Mouse (Mus musculus) CD4-positive naive resting alpha-beta T cell, adult 57 days (primary cell): Measurements from ENCODE around the gene Fbxo21. TPM values are rescaled to one million over a fixed set of nuclear protein-coding genes. Genes with fewer than 3 reads are reported as not detected.

ENCODE experiments used
- total RNA-seq: library from RNA; stranded (reverse); gene quantifications from one replicate; pipeline ENCODE4 v1.2.4, GENCODE M21; 2023

The Fbxo21 gene
- total RNA-seq, result 26.8 TPM

DNA sequence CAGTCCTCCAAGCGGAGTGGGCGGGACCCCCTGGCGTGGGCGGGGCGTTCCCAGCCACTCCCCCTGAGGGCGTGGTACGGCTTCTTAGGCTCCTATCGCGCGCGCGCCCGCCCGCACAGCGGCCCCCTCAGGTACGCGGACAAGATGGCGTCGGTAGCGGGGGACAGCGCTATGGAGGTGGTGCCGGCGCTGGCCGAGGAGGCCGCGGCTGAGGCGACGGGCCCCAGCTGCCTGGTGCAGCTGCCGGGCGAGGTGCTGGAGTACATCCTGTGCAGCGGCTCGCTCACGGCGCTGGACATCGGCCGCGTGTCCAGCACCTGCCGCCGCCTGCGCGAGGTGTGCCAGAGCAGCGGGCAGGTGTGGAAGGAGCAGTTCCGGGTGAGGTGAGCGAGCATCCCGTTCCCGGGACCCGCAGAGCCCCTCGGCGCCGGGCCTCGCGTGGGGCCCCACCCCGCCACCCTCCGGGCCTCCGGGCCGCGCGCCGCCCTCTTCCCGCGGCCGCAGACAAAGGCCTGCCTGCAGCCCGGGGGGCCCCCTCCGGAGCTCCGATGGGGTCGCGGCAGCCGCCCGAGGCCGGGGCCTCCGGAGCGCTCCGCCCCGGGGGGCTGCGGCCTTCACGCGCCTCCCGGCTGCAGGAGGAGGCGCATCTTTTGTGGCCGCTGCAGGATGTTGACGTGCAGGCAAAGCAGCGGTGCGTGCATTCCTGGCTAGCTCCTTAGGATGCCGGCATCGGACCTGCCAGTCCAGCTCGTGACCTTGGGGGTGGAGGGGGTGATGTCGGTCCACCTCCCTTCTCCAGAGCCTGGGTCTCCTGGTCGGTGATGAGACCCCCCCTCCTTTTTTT lies at the start of gene Fbxo21:
Gene Fbxo21, plus strand, starts transcription at position 74 of the 844 bp plus-strand sequence.

DNA sequence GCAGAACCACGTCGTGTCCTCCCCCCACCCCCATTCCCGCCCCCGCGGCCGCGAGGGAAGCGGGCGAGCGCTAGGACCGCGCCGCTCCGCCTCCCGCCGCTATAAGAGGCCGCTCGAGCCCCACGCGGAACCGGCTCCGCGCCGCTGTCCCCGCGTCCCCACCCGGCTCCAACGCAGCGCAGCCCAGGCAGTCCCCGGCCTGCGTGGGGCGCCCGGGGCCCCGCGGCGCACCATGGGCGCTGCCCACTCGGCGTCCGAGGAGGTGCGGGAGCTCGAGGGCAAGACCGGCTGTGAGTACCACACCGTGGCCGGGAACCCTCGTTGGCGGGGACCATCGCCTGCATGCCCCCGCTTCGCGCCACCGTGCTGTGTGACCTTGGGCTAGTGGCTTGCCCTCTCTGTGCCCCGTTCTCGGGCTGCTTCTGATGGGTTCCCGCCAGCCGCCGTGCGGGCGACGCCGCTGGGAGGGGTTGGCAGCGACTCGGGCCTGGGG lies 51.2 kb downstream of the Fbxo21 start, which contains the start of gene Tesc:
Gene Tesc, plus strand, starts transcription at position 46 of the 493 bp plus-strand sequence.

Other genes starting within 250 kb of the Fbxo21 start
- gene Nos1, start 195.7 kb upstream of the Fbxo21 start, total RNA-seq, result 0.24 TPM
- 50.1 TPM for gene Tesc, start 51.0 kb downstream of the Fbxo21 start, total RNA-seq
- gene Fbxw8, start 178.7 kb downstream of the Fbxo21 start, total RNA-seq, result 5.3 TPM
- gene Hrk, start 187.9 kb downstream of the Fbxo21 start, total RNA-seq, result not detected